Mouse (Mus musculus) kidney, adult 9 months (tissue): ENCODE measurements at regions not wholly inside any gene's neighbourhood (a gene's known extent, or its start where the extent isn't known, plus 50 kb on each side); places are given as distances from the start of the nearest gene placed in this dataset.

ENCODE experiments used
- DNase-seq: peaks from one replicate; pipeline ENCODE4 v3.0.0; 2022

DNA sequence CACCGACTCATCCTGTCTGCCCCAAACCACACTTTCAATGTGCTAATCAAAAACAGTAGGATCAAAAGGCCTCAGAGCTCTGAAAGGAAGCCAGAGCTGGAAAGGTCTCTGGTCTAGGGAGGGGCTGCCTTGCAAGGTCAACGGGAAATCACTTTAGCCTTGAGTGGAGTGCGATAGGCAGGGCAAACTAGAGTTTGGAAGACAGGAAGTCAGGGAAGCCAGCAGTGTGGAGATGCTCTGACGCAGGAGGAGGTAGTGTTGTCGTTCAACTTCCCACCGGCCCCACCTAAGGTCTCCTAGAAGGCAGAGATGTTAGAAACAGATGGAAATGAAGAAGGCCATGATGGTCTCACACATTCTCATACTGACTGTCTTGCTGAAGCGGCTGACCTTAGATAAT is 52.0 kb upstream of the Trp53i11 start:
- peak; percentile 59 for DNase-seq

DNA sequence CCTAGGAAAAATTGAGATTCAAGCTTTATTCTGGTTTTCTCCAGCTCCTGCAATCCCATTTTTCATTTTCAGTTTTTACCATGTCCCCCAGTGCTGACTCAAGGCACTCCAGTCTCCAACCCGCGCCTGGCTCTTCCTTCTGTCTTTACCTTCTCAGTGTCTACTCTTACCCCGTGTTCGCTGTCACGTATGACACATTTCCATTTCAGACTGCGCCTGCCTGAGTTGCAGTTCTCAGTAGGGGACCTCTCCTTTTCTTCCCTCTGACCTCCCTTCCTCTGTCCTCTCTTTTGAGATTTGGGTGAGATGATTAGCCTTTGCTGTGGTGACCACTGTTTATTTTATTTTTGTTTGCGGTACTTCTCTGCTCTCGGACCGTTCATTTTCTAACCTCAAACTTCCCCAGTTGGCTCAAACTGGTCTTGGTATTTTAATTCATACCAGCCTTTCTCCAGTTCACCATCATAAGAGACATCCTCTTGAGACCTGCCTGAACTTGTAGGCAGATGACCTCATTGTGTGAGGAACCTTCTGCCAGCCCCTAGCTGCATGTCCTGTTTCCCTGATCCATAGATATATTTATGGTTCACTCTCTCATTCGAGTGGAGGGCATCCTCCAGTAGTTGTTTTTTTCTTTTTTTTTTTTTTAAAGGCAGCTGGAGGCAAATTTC is 53.9 kb upstream of the Trp53i11 start:
- DNase-seq, result no peak

DNA sequence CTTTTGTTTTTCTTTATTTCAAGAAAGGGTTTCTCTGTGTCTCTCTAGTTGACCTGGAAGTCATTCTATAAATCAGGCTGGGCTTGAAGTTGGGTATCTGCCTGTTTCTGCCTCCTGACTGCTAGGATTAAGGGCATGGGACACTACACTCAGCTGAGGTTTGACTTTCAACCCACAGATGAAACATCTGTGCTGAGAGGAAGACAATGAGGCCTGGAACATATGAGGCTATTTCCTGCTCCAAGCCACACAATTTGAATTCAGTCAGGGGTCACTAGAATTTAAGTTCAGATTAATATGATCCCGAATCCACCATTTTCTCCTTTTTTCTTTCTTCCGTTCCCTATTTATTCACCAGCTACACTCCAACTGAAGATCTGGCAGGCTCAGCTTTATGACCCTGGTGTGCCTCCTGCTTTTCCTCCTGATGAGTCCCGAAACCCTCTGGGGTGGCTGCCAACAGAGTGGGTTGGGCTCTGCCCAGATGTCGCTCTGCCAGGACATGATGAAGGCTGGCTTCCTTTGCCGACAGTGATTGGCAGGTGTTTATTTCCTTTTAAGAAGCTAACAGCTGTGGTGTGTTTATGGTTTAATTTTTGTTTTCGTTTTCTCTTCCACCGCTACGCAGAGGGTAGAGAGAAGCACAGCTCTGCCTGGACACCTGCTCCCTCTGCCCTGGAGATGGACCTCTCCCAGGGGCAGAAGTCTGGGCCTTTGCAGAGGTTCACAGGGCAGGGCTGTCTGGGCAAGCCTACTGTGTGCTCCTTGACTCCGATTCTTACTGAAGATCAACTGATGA is 55.3 kb upstream of the Trp53i11 start:
- peak; percentile 66 for DNase-seq

DNA sequence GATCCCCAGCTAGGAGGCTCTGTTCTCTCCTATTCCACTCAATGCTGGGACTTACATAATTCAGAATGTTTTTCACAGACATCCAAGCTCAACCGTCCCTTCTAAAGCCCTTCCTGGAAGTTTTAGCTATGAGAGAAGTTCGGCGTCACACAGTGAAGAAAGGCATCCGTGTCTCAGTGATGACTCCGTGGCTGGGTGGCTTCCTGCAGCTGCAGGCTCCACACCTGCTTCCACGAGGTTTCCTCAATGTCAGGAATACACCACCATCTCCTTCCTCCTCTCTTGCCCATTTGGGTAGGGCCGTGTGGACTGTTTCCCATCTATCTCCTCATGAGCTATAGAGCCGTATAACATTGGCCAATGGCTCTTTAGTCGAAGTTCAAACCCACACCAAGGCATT is 56.1 kb upstream of the Trp53i11 start:
- DNase-seq, result no peak

DNA sequence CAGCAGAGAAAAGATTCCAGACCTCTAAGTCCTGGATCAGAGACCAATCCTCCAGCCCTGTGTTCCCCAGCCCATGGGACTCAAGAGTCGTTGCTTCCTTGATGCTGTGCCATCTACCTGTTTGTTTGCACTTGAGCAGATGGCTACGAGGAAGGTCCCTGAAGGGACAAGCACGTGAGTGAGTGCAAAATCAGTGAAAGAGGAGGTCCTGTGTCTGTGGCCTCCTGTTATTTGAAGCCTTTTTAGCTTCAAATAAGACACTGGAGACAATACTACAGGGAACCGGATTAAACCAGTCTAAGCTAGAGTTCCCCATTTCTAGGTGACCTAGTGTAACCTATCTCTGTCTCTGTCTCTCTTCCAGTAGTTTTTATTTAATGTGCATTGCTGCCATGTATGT is 58.2 kb upstream of the Trp53i11 start:
- no peak for DNase-seq

DNA sequence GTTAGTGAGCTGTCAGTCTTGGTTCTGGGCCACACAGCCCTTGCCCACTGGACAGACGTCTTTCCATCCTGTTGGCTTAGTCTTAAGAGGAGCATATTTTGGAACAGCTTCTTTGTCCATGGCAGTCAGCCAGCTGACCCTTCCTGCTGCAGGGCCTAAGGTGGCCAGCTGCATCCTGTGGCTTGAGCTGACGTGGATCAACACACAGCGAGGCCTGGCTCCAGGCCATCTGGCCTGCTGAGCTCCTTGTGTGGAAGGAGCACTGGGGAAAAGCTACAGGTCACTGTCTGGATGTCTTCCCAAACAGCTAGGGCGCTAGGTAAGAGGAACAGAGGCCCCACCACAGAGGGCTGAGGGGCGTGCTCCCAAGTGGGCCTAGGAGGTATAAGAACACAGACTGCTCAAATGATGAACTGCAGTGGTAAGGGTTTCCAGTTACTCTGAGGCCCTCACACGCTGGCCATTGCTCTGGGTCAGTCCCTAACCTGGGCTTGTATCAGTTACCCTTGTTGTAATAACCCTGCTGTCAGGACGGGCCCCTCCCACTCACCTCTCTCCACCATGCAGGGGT is 60.7 kb upstream of the Trp53i11 start:
- peak; percentile 87 for DNase-seq

DNA sequence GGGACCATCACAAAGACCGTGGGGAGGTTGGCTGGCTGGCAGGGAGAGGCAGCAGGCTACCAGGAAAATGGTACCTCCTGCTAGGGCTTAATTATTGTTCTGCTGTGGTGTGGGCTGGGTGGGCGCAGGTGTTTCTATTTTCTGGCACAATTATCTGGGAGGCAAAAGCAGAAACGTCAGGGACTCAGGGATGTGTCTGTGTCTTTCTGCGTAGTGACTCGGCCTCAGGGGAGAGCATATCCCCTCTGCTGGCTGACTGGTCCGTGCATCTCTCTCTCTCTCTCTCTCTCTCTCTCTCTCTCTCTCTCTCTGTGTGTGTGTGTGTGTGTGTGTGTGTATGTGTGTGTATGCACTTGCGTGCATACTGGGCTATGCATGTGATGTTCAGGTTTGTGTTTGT is 61.2 kb upstream of the Trp53i11 start:
- no peak for DNase-seq

DNA sequence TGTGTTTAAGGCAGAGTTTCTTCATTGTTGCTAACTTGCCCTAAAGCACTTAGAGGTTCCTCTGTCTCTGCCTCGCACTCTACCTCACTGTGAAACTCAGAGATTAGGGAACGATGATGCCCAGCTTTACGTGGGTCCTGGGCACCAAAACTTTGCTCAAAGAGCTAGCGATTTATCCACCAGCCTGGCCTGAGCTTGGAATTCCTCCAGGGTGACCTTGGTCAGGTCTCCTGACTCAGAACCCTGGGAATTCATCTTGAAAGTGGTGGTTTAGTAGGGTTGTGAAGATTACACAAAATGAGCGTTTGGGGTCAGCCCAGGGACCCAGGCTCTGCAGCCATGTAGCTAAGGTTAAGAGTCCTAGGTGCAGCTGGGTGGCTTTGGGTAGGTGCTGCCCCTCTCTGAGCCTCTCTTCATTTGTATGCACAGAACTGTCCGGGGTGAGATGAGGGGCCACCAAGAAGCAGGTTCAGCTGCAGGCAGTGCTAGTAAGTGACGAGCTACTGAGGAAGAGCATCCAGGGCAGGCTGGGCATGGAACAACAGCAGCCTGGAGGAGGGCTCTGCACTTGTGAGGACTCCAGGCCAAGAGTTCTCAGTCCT is 62.4 kb upstream of the Trp53i11 start:
- no peak for DNase-seq

DNA sequence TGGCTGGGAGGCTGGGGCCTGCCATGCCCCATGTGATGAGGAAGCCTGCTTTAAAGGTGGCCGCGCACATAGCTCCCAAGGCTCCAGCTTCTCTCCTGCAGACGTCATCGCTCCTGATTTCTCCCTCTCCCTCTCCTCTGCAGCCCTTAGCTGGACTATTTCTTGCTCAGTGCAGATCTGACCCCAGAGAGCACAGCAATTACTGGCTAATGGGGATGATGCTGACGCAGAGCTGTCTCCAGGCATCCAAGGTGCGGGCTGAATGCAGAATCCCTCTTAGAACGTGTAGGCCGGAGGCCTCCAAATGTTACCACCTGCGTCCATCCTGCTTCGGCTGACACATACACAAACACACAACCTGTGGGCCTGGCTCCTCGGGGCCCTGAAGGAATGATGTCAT is 63.5 kb upstream of the Trp53i11 start:
- no peak for DNase-seq

DNA sequence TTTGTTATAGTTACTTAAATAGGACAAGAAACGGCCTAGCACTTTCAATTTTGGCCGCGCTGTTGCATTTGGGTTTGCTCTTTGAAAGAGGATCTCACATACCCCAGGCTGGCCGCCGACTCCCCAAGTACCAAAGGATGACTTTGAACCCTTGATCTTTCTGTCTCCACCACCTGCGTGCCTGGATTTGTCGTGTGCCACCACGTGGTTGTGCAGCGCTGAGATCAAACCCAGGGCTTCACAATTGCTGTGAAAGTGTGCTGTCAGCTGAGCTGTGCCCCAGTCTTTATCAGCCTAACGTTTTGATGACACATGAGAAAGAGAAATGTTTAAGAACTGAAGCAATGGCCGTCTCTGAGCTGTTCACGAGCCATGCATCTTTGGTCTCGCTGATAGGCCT is 67.0 kb upstream of the Trp53i11 start:
- DNase-seq, result no peak

DNA sequence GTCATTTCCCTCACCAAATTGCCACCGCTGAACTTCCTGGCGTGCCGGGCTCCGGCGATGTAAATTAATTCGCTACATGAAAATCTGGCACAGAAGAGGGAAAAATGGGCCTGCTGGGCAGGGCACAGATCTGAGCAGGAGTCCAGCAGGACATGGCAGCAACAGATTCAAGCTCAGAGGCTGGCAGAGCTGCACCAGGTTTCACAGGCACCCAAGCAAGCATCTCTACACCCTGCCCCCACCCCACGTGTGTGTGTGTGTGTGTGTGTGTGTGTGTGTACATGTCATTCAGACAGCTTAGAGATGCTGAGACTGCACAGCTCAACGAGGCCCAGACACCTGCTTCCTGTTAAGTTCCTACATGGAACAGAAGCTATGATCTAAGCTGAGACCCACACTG is 68.3 kb upstream of the Trp53i11 start:
- no peak for DNase-seq

DNA sequence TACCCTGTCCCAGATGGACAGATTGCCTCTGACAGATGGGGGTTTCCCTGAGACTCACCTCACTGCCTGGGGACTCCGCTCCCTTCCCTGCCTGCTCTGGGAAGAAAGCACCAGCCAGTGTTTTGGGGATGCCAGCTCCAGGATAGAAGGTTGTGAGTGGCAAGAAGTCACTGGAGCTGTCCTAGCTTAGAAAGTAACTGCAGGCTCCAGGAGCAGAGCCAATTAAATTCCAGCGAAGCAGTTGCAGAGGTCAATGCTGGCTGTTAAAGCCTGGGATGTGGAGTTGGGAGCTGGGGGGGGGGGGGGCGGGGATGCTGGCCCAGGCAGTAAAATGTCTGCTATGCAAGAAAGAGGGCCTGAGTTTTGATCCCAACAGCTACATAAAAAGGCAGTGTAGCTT is 69.3 kb upstream of the Prdm11 start:
- DNase-seq, result no peak

DNA sequence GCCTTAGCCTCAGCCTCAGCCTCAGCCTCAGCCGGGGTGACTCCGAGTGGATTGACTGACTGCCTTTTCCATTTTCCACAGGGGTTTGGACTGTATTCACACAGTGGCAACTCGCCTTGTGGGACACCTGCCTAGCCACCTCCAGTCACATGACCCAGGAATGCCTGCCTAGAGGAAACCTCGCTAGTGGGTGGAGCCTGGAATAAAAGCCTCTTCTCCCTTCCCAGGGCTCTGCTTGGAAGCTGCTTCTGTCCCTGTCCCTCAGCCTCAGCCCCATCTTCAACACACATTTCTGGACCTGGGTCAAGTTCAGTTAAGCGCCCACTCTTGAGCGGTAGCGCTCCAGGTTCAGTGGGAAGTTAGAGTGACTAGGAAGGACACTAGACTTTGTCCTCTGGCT is 68.0 kb upstream of the Prdm11 start:
- DNase-seq, result no peak

DNA sequence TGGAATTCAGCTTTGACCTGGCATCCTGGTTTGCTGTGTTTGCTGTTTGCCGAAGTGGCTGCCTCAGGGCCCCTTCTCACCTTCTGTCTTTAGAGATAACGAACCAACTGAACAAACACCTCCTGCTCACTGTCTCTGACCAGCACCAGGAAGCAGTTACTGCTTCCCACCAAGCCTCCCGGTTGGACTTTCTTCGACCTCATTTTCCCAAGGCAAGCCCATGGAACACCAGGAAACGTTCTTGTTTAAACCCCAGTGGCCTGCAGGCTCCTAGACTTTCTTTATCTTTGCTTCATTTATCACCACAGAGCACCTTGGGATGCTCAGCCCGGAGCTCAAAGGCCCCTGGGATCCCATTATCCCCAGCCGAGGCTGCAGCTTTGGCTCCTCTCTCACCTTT is 66.4 kb upstream of the Prdm11 start:
- no peak for DNase-seq

DNA sequence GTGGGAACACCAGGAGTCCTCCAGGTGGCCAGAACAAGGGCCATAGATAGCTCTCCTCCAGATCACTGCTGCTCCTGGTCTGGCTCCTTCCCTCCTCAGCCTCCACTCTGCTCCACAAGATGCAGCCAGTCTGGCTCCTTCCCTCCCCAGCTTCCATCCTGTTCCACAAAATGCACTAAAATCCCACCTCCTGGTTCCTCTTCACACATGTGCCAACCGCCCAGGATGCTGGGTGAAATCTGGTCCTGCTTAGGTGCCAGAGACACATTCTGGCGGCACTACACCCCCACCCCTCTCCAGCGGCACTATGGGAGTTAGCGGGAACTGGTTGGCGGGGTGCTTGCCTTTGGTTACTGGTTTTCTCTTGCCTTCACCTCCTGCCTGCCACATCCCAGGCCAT is 64.9 kb upstream of the Prdm11 start:
- DNase-seq, result no peak

DNA sequence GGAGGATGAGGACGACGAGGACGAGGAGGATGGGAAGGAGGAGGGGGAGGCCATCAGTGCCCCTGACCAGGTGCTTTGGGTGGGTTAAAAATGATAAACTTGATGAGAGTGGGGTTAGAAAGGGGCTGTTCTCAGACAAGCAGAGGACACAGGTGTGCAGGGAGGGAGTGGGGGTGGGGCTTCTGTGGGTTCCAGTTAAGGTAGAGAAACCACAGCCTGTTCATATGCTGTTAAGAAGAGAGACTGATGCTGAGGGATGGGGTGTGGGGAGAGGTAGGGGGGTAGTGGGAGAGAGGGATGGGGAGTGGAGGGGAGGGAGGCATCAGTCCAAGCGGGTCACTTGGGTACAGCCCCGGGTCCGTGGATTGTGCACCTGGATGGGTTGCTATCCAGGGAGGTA is 60.6 kb upstream of the Prdm11 start:
- no peak for DNase-seq

DNA sequence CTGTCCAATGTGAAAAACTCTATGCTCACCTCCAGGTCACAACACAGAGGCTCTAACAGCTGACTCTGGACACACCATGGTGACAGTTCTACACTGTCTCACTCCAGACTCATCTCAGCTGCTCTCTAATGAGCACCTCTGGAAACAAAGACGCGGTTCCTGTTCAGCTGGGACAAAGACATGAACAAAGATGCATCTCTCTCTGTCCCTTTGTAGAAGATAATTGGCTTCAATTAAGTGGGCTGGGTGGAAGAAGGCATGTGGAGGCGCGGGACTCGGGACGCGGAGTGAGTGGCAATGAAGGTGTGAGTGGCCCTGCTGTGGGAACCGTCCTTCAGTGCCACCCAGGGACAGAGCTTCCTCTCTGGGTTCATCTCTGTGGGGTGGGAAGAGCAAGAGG is 56.0 kb upstream of the Prdm11 start:
- DNase-seq, result no peak

DNA sequence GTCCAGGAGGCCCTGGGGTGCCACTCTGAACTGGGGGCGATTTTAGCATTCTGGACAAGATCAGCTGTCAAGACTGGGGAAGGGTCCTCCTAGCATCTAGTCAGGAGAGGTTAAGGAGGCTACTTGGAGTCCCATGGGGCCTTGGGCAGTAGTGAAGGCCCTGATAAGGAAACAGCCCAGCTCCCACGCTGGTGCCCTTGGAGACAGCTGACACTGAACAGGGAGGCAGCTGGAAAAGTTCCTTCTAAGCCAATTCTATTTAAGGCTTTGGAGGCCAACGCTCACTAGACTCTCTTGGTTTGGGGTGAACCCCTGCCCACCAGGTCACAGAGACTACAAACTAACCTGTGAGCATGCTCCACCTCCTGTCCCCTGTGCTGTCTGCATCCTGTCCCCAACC is 53.8 kb upstream of the Prdm11 start:
- DNase-seq, result no peak

DNA sequence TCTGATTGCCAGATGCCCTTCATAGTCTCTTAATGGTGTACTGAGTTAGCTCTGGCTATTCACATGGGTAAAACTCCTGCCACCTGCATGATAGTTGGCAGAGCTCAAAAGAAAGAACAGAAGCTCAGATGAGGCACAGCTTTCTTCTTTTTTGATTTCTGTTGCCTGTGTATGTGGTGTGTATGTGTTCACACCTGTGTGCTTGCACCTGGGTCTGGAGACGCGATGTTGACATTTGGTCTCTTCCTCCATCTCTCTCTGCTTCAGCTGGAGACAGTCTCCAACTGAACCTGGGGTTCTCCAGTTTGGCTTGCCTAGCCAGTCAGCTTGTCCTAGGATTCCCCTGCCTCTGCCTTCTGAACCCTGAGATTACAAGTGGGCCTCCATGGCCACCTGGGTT is 51.0 kb upstream of the Prdm11 start:
- no peak for DNase-seq

DNA sequence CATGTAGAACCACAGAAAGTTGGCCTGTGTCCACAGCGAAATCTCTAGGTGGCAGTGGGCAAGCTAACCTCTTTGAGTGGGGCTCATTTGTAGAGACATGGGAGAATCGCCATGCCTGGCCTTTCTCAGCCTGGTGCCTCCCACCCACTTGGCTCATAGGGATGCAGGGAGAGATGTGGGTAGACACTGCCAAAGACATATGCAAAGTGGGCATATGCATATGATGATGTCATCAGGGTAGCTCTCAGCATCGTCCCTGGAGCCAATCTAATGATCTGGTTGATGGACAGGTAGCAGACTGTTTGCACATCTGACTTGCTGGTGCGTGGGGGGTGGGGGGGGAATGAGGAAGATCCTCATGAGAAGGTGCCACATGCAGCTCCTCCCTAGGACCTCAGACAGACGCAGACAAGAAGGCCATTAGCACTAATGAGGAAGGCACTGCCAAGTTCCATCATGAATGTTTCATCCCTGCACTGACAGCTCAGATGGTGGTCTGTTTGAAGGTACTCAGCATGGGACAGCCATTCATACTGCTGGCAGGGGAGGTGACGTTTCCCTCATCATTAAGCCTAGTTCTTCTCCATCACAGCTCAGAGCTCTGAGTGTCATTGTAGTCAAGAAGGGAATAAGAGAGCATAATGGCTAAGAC is 50.2 kb upstream of the Prdm11 start:
- DNase-seq, result no peak
